Mouse (Mus musculus) embryonic fibroblast, embryonic 13.5 days (primary cell): ENCODE measurements at regions not wholly inside any gene's neighbourhood (a gene's known extent, or its start where the extent isn't known, plus 50 kb on each side); places are given as distances from the start of the nearest gene placed in this dataset.

ENCODE experiments used
- CTCF ChIP-seq: IDR thresholded peaks from 2 replicates; pipeline ENCODE4 v1.5.1; 2011; ENCODE audit warnings: mild to moderate bottlenecking, control low read depth, low read length, moderate library complexity, borderline replicate concordance; ENCODE audit not compliant: insufficient read depth
- POLR2A ChIP-seq: IDR thresholded peaks from 2 replicates; pipeline ENCODE4 v1.6.1; 2011; ENCODE audit warnings: low read depth, mild to moderate bottlenecking, control low read depth, low read length, moderate library complexity

DNA sequence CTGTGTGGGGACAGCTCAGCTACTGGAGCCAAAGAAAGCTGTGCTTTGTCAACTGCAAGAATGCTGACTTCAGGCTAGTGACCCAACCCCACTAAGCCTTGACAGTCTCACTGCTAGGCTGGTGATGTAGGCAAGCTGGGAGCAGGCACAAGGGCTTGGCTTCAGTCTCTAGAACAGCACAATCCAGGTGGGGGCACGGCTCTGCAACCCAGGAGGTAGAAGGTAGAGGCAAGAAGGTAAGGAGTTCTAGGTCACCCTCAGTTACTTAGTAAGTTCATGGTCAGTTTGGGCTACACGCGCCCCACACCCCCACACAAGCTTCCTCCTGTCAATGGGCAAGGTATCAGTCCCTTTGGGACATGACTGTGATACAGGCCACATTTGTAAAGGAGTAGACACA, 54.2 kb upstream of the 1700021F07Rik start:
- TF ChIP-seq CTCF (no peak), POLR2A (no peak)
